Mouse (Mus musculus): Measurements from ENCODE around the gene Rbm12.

GRCm38 (mm10) chr2:156047929-156048328 is 63.8 kb downstream of the Rbm12 start:
- TF ChIP-seq CTCF (IDR thresholded peaks at IDR 0.05; ENCODE audit: low read depth, low read length) (no peak), GATA1 (IDR thresholded peaks at IDR 0.05; ENCODE audit: borderline replicate concordance, low read length) (no peak), TAL1 (conservative IDR thresholded peaks at IDR 0.05; ENCODE audit: low read depth, low read length) (no peak), GATA2 (IDR thresholded peaks at IDR 0.05; ENCODE audit: borderline replicate concordance, low read depth, low read length) (no peak)
